Mouse (Mus musculus) common myeloid progenitor, adult 5-6 weeks (primary cell): ENCODE data around the gene Efcc1. TPM values are rescaled to one million over a fixed set of nuclear protein-coding genes. Genes with fewer than 3 reads are reported as not detected.

Experiments used
- ATAC-seq: replicated peaks from 2 replicates; pipeline ENCODE4 v1.8.0; 2016; ENCODE audit warnings: low read depth, mild to moderate bottlenecking, moderate TSS enrichment, inconsistent platforms; ENCODE audit not compliant: poor library complexity, severe bottlenecking
- total RNA-seq: library from RNA; stranded (forward); fragments of 200-1000, 187-1606 nt; gene quantifications from 2 replicates; pipeline ENCODE4 v1.2.3, GENCODE M21; 2017

Efcc1 gene
- 5.4 and 9.5 TPM in 2 replicates for total RNA-seq

DNA sequence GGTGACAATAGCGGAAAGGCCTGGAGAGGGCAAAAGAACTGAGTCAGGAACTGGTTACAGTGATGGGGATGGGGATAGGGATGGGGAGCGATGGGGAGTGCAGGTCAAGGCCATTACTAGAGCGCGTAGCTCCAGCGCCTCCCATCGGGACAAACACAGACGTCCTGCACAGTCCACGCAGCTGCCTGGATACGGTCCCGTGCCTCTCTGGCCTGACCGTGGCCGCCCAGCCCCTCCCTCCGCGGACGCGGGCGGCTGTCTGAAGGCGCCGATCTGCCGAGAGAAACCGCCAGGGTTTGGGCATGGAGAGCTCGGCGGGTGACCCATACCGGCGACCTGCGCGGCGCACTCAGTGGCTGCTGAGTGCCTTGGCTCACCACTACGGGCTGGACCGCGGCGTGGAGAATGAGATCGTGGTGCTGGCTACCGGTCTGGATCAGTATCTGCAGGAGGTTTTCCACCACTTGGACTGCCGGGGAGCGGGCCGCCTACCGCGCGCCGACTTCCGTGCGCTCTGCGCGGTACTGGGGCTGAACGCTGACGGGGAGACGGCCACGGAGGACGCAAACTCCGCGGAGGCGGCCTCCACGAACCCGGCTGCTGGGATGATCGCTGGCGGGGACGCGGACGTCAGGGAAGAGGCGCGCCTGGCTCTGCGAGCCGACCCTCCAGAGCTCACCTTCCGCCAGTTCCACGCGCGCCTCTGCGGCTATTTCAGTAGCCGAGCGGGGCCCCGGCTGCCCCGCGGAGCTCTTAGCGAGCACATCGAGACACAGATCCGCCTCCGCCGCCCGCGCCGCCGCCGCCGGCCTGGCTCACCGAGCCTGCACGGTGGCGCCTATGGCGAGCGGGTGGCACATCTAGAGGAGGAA is at the start of gene Efcc1:
Gene Efcc1, plus strand, starts transcription at position 279 of the 872 bp plus-strand sequence.
- ATAC-seq: peak; percentile 19

- ATAC-seq: no peak
These were observed 34.7 kb upstream of the Efcc1 start for GRCm38 (mm10) chr6:87695947-87696346.

DNA sequence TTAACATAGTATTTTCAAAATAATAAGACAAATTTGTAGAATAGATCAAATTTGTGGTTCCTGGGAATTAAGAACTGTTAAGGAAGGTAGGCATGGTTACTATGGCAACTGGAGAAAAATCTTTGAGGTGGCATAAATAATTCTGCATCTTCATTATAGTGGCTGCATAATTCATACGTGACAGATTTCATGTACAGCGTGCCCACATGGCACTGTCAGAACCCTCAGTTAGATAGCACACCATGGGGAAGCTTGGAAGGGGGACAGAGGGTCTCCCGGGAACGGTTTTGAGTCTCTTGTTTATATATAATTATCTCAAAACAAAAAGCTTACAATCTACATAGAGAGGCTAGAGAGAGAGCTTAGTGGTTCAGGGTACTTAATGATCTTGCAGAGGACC is 34.1 kb upstream of the Efcc1 start:
- ATAC-seq: no peak

DNA sequence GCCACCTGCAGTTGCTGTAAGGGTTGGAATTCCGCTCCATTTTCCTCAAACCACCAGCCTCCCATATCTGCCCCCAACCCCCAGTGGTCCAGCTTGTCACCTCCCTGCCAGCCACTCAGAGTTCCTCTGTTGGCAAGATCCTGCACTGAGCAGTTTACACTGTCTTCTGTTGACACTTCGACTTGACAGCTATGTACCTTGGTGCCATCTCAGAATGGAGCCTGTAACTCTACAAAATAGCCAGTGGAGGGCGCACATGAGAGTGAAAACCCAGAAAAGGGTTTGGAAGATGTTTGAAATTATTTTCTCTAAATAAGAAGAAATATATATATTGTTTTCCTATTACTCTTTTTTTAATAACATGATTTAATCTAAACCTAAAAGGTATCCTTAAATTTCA is 24.4 kb upstream of the Efcc1 start:
- peak; percentile 56 for ATAC-seq

DNA sequence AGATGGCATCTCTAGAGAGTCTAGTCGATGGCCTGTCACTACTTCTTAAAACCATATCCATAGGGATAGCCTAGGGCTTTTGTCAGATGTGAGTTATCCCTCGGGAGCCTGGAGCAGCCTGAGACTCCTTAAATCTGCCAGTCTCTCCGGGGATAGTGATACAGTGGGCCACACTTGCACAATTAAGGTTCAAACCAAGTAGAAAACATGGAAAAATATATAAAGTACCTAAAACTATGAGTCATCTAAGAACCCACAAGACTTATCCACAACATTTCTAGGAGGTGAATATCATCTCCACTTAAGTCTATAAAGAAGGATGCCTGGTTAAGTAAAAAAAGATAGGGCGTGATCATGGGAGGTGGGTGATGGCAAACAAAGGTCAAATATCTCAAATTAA is 18.4 kb upstream of the Efcc1 start:
- ATAC-seq: no peak

DNA sequence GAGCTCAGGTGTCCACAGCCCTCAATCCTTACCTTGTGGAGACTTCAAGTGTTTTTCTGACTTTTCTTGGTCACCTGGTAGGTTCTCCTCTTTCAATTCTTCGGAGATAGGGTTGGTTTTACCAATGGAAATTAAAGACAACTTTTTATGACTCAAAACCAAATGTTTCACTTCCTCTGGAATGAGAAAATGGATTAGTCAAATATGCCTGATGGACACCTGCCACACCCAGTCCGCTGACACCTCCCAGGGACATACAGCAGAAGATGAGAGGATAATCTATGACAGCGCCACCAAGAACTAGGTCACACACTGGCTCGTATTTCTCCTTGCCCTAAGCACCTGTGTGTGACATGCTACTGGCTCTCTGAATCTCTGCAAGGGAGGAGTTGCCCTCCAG is 16.6 kb upstream of the Efcc1 start:
- no peak for ATAC-seq

GRCm38 (mm10) chr6:87722631-87723030 is 8.0 kb upstream of the Efcc1 start:
- peak; percentile 87 for ATAC-seq

GRCm38 (mm10) chr6:87725267-87725912 is 5.3 kb upstream of the Efcc1 start:
- ATAC-seq: no peak

DNA sequence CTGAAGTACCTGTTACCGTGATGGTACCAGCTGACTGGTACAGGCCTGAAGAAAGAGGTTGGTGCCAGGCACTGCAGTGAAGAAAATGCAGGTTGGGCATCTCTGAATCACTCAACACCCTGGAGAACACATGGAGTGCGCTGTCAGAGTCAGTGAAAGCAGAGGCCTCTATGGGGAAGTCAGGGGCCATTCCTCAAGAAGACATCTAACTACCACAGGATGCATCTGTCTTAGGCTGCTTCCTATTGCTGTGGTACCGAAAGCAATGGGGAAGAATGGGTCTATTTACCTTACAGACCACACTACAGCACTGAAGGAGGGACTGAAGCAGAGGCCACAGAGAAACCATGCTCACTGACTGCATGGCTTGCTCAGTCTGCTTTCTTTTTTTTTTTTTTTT is 2.6 kb upstream of the Efcc1 start:
- peak; percentile 76 for ATAC-seq

DNA sequence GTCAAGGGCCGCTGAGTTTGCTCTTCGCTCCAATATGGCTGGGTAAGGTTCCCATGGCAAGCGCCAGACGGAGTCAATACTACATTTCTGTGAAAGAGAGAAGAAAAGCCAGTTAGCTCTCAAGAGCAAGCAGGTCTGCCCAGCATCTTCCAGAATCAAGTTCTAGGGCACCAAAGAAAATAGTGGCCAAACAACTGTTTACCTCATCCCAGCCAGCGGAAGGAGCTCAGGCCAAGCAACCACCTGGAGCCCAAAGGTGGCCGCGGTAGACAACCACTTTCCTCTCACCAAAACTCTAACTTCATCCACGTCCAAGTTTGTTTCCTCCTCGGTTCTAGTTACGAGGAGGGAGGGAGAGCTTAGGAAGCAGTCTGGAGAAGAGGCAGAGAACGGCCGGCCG is 528 bp upstream of the Efcc1 start:
- no peak for ATAC-seq

DNA sequence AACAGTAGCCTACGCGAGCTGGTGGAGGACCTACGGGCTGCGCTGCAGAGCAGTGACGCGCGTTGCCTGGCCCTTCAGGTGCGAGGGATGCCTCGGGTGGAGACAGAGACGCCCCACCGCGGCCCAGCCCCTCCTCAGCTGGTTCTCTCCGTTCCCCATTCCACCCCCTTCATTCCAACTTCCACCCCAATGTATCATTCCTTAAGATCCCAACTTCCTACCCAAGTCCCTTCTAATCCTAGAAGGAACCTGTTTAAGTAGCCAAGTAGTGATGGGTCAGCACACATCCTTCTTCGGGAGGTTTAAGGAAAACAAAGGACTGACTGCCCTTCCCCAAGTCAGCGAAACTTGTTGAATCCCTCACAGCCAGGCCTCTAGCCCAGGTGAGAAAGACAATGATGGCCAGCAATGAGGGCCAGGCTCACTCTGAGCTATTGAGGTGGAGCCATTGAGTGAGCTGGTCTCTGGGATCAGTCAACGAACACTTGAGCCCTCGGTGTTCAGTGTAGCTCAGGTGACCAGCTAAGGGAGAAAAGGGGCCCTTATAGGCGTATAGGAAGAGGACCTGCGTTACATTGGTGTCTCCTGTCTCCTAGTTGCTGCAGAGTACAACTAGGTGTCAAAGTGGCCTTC is 910 bp downstream of the Efcc1 start:
- ATAC-seq: no peak

- ATAC-seq: no peak
These were observed 1.7 kb downstream of the Efcc1 start for GRCm38 (mm10) chr6:87732151-87733011.

DNA sequence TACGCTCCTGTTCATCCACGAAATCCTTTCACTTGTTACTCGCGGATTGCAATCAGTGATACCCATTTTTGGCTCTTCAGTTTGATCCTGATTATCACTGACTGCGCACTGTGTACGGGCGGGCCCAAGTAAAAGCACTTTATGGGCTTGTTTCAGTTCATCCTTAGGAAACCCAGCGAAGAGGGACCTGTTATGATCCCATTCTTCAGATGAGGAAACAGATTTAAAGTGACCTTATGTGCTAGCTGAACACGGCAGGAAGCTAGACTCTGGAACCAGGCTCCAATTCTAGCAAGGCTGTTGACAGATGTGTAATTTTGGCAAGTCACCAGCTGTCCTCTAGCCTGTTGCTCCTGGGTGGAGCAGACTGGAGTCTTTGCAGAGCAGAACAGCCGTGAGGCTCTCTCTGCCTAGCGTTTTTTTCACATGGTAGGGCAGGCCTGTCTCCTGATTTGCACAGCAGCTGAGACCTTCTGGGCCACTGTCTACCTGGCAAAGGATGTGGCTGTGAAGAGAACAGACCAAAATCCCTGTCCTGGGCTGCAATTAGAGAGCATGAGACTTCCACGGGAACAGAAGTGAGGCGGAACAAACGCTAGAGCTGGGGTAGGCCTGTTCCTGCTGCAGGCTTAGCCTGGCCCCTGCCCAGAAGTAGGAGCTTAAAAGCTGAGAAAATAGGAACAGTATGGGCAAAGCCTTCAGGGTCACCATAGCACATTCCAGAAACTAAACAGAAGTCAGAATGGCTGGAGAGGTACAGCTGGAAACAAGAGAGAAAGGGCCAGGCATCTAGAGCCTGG is 2.7 kb downstream of the Efcc1 start:
- ATAC-seq: no peak

DNA sequence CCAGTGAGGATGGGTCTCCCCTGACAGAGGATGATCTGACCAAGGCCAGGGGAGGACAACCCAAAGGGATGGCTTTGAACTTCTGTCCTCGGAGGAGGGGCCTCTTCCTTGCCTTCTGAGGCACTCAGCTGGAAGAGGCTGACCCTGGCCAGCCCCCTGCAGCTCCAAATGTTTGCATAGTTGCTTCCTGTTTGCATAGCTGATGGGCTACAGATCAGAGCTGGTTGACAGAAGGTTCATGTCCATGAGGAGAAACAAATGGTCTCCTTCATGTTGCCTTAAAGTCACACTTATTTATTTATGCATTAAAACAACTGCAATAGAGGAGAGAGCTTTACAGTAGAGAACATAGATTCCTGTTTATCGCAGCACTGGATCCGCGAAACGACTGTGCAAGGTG is 3.5 kb downstream of the Efcc1 start:
- ATAC-seq: no peak

- no peak for ATAC-seq
These were observed 6.3 kb downstream of the Efcc1 start for GRCm38 (mm10) chr6:87736923-87737322.

- no peak for ATAC-seq
These were observed 7.4 kb downstream of the Efcc1 start for GRCm38 (mm10) chr6:87737921-87738626.

DNA sequence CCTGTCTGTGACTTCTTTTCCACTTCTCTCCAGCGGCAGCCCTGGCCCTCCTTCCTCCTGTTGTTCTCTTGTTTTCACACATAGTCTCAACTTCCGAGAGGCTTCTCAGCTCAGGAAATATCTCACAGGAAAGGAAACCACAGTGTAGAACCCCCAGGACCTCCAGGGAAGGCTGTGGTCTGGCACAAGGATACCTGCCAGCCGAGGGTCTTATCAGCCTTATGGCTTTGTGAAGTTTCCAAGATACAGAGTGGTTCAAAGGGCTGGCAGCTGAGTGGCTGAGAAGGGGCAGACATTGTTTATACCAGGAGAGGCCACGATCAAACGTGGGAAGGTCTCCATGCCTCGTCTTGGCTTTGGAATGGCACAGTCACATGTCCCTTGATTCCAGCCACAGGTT is 9.2 kb downstream of the Efcc1 start:
- ATAC-seq: peak; percentile 29

DNA sequence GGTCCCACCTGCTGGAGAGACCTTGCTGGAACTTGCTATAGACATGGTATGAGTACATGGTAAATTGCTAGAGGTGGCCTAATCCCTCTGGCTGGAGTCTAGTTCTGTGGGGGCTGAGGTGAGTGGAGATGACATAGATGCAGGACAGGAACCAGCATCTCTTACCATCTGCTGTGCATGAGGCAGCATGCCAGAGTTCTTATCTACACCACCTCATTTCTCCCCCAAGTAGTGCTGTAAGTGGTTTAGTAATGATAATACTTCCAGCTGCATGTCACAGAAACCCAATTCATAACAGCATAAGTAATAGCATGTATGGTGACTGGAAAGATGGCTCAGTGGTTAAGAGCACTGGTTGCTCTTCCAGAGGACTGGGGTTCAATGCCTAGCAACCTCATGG is 9.8 kb downstream of the Efcc1 start:
- peak; percentile 33 for ATAC-seq

DNA sequence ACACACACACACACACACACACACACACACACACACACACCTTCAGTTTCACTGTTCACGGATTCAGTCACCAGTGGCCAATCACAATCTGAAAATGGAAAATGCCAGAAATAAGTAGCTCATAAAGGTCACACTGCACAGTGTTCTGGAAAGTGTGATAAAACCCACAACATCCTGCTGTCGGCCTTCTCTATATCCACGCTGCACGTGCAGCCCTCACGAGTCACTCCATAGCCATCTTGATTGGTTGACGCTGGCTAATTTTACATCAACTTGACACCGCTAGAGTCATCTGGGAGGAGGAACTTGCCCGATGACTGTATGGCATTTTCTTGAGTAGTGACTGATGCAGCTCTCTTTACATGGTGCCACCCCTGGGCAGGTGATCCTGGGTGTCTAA is 11.3 kb downstream of the Efcc1 start:
- peak; percentile 43 for ATAC-seq
